27 mouse cellular contexts compared by ENCODE assay signal in the genomic region with DNA sequence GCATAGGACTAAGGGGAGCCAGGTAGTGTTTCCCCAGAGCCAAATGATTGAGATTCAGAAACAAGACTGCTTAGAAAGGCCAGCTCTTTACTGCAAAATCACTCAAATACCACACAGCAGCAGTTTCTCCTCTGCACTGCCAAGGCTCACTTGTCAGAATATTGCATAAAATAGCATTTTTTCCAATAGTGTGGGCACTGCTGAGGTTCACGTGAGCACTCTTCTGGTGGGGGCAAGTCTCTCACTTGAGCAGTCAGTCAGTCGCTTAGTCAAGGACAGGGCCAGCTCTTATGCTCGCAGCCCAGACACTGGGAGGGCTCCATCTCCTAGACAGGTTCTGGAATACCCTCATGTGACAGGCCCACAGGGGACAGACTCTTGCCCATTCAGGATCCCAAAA. TPM values are rescaled to one million over a fixed set of nuclear protein-coding genes. Genes with fewer than 3 reads are reported as not detected.
DNase-seq lines count a peak whose midpoint lies in the region; ATAC-seq lines count a peak whose summit lies in the region.
"Had no signal": no experiment of that assay in that cellular context is flagged by ENCODE, and none has a peak within 500 bp of the region (broad histone marks: within the 10 kb centered on the region; RNA-seq: fewer than 3 reads in every experiment).

No protein-coding gene starts in this region.

- peak overlapping the region; percentile 13; the same call in 1 of the 2 replicates for H3K27ac ChIP-seq in kidney, embryonic 16.5 days (ENCODE audit: low read length)
- H3K27ac ChIP-seq: embryonic facial prominence, embryonic 12.5 days; forebrain, embryonic 10.5 days; forebrain, embryonic 15.5 days; hindbrain, embryonic 15.5 days; liver, embryonic 14.5 days had no signal

- H3K27me3 ChIP-seq in kidney, embryonic 16.5 days (ENCODE audit: insufficient read depth, low read length): peaks cover 29% of the 10 kb centered on the region
- H3K27me3 ChIP-seq: Patski had no signal

- no peak overlapping the region for H3K4me3 ChIP-seq in kidney, embryonic 16.5 days (ENCODE audit: low read length)
- H3K4me3 ChIP-seq: embryonic facial prominence, embryonic 12.5 days; forebrain, embryonic 10.5 days; forebrain, embryonic 15.5 days; heart, adult 2 months; hindbrain, embryonic 15.5 days had no signal

- no peaks in the 10 kb centered on the region for H3K9me3 ChIP-seq in kidney, embryonic 16.5 days (ENCODE audit: low read length)
- H3K9me3 ChIP-seq: embryonic facial prominence, embryonic 12.5 days; forebrain, embryonic 10.5 days; forebrain, embryonic 15.5 days; hindbrain, embryonic 15.5 days had no signal

- no peak overlapping the region for H3K4me2 ChIP-seq in kidney, embryonic 16.5 days (replicated peaks; ENCODE audit: low read depth, low read length)
- H3K4me2 ChIP-seq: embryonic facial prominence, embryonic 12.5 days; forebrain, embryonic 15.5 days; hindbrain, embryonic 15.5 days had no signal

- H3K36me3 ChIP-seq in kidney, embryonic 16.5 days (ENCODE audit: insufficient read depth, low read length): peaks cover 14% of the 10 kb centered on the region; the same call in 1 of the 2 replicates

- no peak for DNase-seq in frontal cortex, postnatal 10 days (ENCODE audit: low spot score in 2 of 2)
- DNase-seq in kidney, postnatal 25 days: no peak
- DNase-seq in left cerebral cortex, postnatal 14 days (ENCODE audit: low spot score in 2 of 2): peak; percentile 34 to 69
- DNase-seq in left cerebral cortex, adult 18-20 months (ENCODE audit: low spot score in 2 of 2): no peak
- peak; percentile 36 for DNase-seq in right cerebral cortex, adult 18-20 months
- no peak for DNase-seq in right cerebral cortex, postnatal 10 days (ENCODE audit: low spot score in 2 of 2)
- DNase-seq: adrenal gland, postnatal 10 days; cerebellum, adult 11 months; cerebellum, adult 9-10 months; cerebellum, postnatal 36 days; heart, adult 2 months; kidney, adult 11 months; liver; lung, embryonic 14.5 days; midbrain, embryonic 14.5 days; right cerebral cortex, postnatal 25 days; thymus, adult 2 months; thymus, postnatal 36 days had no signal

- H3K9ac ChIP-seq in kidney, embryonic 16.5 days (replicated peaks; ENCODE audit: low read length): no peak overlapping the region
- H3K9ac ChIP-seq: embryonic facial prominence, embryonic 12.5 days; forebrain, embryonic 15.5 days; hindbrain, embryonic 15.5 days; liver, embryonic 14.5 days; lung, embryonic 14.5 days had no signal

- intact Hi-C loops in left cerebral cortex, postnatal 14 days (cut with DNase I): no loop called here

- 89% methylated on average over 3 of the region's 3 CpGs for WGBS in kidney, embryonic 16.5 days

- ATAC-seq in frontal cortex, adult (ENCODE audit: low TSS enrichment): peak; percentile 11; the same call in 1 of the 2 replicates
- no peak for ATAC-seq in kidney, embryonic 16.5 days (ENCODE audit: low FRiP score, low TSS enrichment)
- ATAC-seq: forebrain, embryonic 15.5 days; inflammation-experienced regulatory T-cells, adult 6 months; Patski had no signal

- peaks cover 41% of the 10 kb centered on the region for H3K4me1 ChIP-seq in kidney, embryonic 16.5 days (ENCODE audit: insufficient read depth, low read length)

RNA-seq across cellular contexts. Expression of gene Arhgap27, which starts 1.5 kb away (rescaled TPM):
- polyA plus RNA-seq in kidney, embryonic 16.5 days (2015; fragmentation: Nextera tagmentation; extraction: Ambion mirVana): 17.8 and 18.7 TPM in 2 replicates
- 10 to 100 TPM; 10.8 to 12.4 TPM for total RNA-seq in left cerebral cortex, postnatal 14 days (2021)
- total RNA-seq in left cerebral cortex, adult 18-20 months (2021): 10 to 100 TPM; 11.9 to 15.1 TPM

RNA-seq across cellular contexts. Expression of gene Plekhm1, which starts 47.5 kb away (rescaled TPM):
- 9.2 and 10.3 TPM in 2 replicates for polyA plus RNA-seq in kidney, embryonic 16.5 days (2015; fragmentation: Nextera tagmentation; extraction: Ambion mirVana)
- 10 to 100 TPM; 15.5 to 16.9 TPM for total RNA-seq in left cerebral cortex, postnatal 14 days (2021)
- total RNA-seq in left cerebral cortex, adult 18-20 months (2021): 10 to 100 TPM; 18.2 to 18.8 TPM

Comparison
In these comparisons a context has a peak if more than half of its experiments do, and no peak if none do; other contexts are left out.
1. DNase-seq: peak in left cerebral cortex, postnatal 14 days (2 of 2) and right cerebral cortex, adult 18-20 months (single experiment); none in frontal cortex, postnatal 10 days (0 of 2), kidney, postnatal 25 days (0 of 2), left cerebral cortex, adult 18-20 months (0 of 2) and right cerebral cortex, postnatal 10 days (0 of 2).